Mouse (Mus musculus) forebrain, embryonic 12.5 days (tissue): ENCODE measurements around the gene Ccl3. TPM values are rescaled to one million over a fixed set of nuclear protein-coding genes. Genes with fewer than 3 reads are reported as not detected.

Experiments used
- ATAC-seq: fragments of 200-750 bp; cut with Nextera tagmentation; 2 replicates; pipeline ENCODE4 v1.8.0; 2017; ENCODE audit warnings: moderate TSS enrichment; ENCODE audit not compliant: low FRiP score
- H3K27ac ChIP-seq: fragments of 300-500 bp; sonication (generic); 2 replicates; pipeline ENCODE4 v1.5.1; 2016; ENCODE audit warnings: mild to moderate bottlenecking
- H3K27me3 ChIP-seq: fragments of 300-500 bp; sonication (generic); 2 replicates; pipeline ENCODE4 v1.6.1; 2016; ENCODE audit warnings: mild to moderate bottlenecking
- H3K36me3 ChIP-seq: fragments of 300-500 bp; sonication (generic); replicated peaks from 2 replicates; pipeline ENCODE4 v1.6.1; 2016; ENCODE audit warnings: mild to moderate bottlenecking
- H3K4me1 ChIP-seq: fragments of 300-500 bp; sonication (generic); 2 replicates; pipeline ENCODE4 v1.6.1; 2016
- H3K4me2 ChIP-seq: fragments of 300-500 bp; sonication (generic); 2 replicates; pipeline ENCODE4 v1.6.1; 2016; ENCODE audit warnings: mild to moderate bottlenecking, moderate library complexity
- H3K4me3 ChIP-seq: fragments of 300-500 bp; sonication (generic); replicated peaks from 2 replicates; pipeline ENCODE4 v1.5.1; 2016; ENCODE audit warnings: mild to moderate bottlenecking
- H3K9ac ChIP-seq: fragments of 300-500 bp; sonication (generic); 2 replicates; pipeline ENCODE4 v1.6.1; 2016; ENCODE audit warnings: mild to moderate bottlenecking
- H3K9me3 ChIP-seq: fragments of 300-500 bp; sonication (generic); 2 replicates; pipeline ENCODE4 v1.6.1; 2016
- WGBS: fragments of 180-500 bp; shearing (Covaris S2); methylation state at CpG from one replicate; pipeline ENCODE4 v1.1.7; 2016; 5-methylcytosine and 5-hydroxymethylcytosine counted together
- polyA plus RNA-seq: library from polyadenylated mRNA; unstranded; fragments of >200 nt; fragmentation: Nextera tagmentation; extraction: Ambion mirVana; gene quantifications from 2 replicates; pipeline ENCODE4 v1.2.1, GENCODE M21; 2016

Gene Ccl3
- polyA plus RNA-seq, 1 experiment from 2014 or later = 0.43 TPM

GRCm38 (mm10) chr11:83640141-83640540 is 9.0 kb downstream of the Ccl3 start:
- ATAC-seq = no peak
- H3K4me3 ChIP-seq = no peak overlapping the region
- H3K9ac ChIP-seq = no peak overlapping the region
- H3K9me3 ChIP-seq = no peaks in the 10 kb centered on the region
- WGBS = 89% methylated on average over 5 of the region's 5 CpGs
- no peaks in the 10 kb centered on the region for H3K27me3 ChIP-seq
- H3K27ac ChIP-seq = no peak overlapping the region
- no peaks in the 10 kb centered on the region for H3K36me3 ChIP-seq
- H3K4me2 ChIP-seq = no peak overlapping the region
- no peaks in the 10 kb centered on the region for H3K4me1 ChIP-seq

DNA sequence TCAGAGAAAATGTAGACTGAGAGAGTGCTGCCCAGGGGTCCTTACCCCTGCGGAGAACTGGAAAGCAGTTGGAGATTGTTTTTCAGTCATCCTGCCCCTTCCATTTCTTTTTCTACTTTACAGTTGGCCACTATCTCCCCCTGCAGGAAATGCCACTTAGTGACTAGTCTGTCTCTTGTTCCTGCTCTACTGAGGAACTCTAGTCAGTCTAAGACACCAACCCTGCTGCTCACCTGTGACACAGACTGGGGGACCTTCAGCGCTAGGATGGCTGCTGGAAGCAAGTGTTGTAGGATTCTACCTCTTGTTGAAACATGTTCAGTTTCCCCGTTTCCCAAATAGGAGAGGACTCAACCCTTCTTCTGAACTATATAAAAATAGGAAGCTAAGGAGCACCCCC is 9.6 kb downstream of the Ccl3 start:
- no peaks in the 10 kb centered on the region for H3K9me3 ChIP-seq
- 65% methylated on average over 3 of the region's 3 CpGs for WGBS
- no peaks in the 10 kb centered on the region for H3K36me3 ChIP-seq

DNA sequence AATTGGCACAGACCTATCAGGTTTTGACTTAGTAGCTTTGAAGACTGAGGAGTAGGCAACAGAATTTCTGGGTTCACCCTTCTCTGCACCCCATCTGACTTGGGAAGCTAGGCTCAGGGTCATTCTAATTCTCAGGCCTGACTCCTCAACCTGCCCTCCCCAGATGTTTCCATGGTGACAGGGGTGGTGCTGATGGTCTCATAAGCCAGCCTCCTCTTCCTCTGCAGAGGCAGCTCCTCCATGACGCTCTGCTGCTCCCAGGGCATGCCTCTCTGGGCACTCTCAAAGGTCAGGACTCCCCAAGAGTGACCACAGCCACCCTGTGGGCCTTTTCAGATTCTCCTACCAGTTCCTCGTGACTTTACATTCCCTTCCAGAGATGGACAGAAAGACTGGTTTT is 10.2 kb downstream of the Ccl3 start:
- Histone ChIP-seq H3K4me2 (no peak overlapping the region), H3K9me3 (no peaks in the 10 kb centered on the region), H3K9ac (no peak overlapping the region), H3K4me1 (no peaks in the 10 kb centered on the region), H3K27ac (no peak overlapping the region), H3K27me3 (no peaks in the 10 kb centered on the region), H3K4me3 (no peak overlapping the region), H3K36me3 (no peaks in the 10 kb centered on the region)
- no peak for ATAC-seq
- 56% methylated on average over 2 of the region's 2 CpGs for WGBS

More for the DNA sequence above, 9.6 kb downstream of the Ccl3 start:
- H3K9ac ChIP-seq = no peak overlapping the region
- H3K4me2 ChIP-seq = no peak overlapping the region
- ATAC-seq = no peak
- H3K4me3 ChIP-seq = no peak overlapping the region
- no peaks in the 10 kb centered on the region for H3K4me1 ChIP-seq
- H3K27ac ChIP-seq = no peak overlapping the region
- H3K27me3 ChIP-seq = no peaks in the 10 kb centered on the region

GRCm38 (mm10) chr11:83636742-83637235 is 12.4 kb downstream of the Ccl3 start:
- H3K9me3 ChIP-seq = no peaks in the 10 kb centered on the region
- H3K4me2 ChIP-seq = no peak overlapping the region
- no peaks in the 10 kb centered on the region for H3K4me1 ChIP-seq
- H3K27me3 ChIP-seq = no peaks in the 10 kb centered on the region
- no peak overlapping the region for H3K4me3 ChIP-seq
- H3K36me3 ChIP-seq = no peaks in the 10 kb centered on the region
- no peak overlapping the region for H3K9ac ChIP-seq
- WGBS = 78% methylated on average over 1 of the region's 1 CpGs
- no peak for ATAC-seq
- no peak overlapping the region for H3K27ac ChIP-seq

DNA sequence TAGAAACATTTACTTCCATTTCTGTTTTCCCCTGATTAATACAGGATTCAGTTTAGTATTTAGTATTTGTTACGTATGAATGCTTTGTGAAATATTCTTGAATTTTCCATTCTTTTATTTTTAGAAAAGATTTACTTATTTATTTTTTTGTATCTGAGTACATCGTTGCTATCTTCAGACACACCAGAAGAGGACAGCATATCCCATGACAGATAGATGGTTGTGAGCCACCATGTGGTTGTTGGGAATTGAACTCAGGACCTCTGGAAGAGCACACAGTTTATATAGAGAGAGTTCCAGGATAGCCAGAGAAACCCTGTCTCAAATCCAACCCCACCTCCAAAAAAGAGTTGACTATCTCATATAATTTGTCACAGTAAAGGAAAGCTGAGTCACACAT is 14.3 kb downstream of the Ccl3 start:
- Histone ChIP-seq H3K27ac (no peak overlapping the region), H3K27me3 (no peaks in the 10 kb centered on the region), H3K4me1 (no peaks in the 10 kb centered on the region), H3K4me3 (no peak overlapping the region), H3K36me3 (no peaks in the 10 kb centered on the region), H3K9ac (no peak overlapping the region), H3K4me2 (no peak overlapping the region), H3K9me3 (no peaks in the 10 kb centered on the region)
- no peak for ATAC-seq
- 89% methylated on average over 2 of the region's 2 CpGs for WGBS

DNA sequence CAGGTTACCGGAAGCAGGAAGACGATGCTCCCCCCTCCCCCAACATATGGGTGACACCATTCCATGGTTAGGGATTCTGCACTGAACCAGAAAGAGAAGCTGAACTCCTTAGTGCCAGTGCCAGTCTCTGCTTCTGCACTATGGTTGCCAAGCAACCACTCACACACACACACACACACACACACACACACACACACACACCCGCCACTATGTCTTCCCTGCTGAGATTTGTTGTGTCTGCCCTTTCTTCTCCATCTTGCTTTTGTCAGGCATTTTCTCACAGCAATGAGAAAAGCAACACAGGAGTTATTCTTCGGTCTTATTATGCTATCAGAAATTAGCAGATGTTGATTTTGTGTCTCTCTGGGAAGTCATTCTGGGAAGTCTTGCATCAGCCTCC is 14.7 kb downstream of the Ccl3 start:
- Histone ChIP-seq H3K36me3 (no peaks in the 10 kb centered on the region), H3K9ac (no peak overlapping the region), H3K9me3 (no peaks in the 10 kb centered on the region), H3K4me2 (no peak overlapping the region), H3K27me3 (no peaks in the 10 kb centered on the region), H3K4me3 (no peak overlapping the region), H3K4me1 (no peaks in the 10 kb centered on the region), H3K27ac (no peak overlapping the region)
- ATAC-seq = no peak
- WGBS = 46% methylated on average over 4 of the region's 4 CpGs

DNA sequence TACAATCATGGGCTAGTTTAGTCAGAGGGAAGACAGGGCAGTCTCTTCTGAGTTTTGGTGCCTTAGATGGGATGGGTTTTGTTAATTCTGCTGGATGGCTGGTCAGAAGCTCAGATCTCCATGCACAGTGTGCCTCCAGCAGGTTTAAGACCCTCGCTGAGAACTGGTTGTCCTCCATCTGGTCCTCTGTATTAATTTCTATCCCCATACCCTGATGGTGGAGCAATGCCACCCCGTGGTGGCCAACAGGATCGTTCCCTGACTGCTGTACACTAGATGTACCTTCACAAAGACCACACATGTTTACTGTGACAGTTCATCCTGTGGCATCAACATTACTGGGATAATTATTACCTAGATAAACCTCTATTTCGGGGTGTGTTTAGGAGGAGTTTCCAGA is 16.4 kb downstream of the Ccl3 start:
- H3K4me2 ChIP-seq = no peak overlapping the region
- no peak overlapping the region for H3K9ac ChIP-seq
- H3K4me1 ChIP-seq = no peaks in the 10 kb centered on the region
- no peak overlapping the region for H3K4me3 ChIP-seq
- H3K36me3 ChIP-seq = no peaks in the 10 kb centered on the region
- no peak for ATAC-seq
- 69% methylated on average over 4 of the region's 4 CpGs for WGBS
- no peaks in the 10 kb centered on the region for H3K9me3 ChIP-seq
- no peaks in the 10 kb centered on the region for H3K27me3 ChIP-seq
- H3K27ac ChIP-seq = no peak overlapping the region

DNA sequence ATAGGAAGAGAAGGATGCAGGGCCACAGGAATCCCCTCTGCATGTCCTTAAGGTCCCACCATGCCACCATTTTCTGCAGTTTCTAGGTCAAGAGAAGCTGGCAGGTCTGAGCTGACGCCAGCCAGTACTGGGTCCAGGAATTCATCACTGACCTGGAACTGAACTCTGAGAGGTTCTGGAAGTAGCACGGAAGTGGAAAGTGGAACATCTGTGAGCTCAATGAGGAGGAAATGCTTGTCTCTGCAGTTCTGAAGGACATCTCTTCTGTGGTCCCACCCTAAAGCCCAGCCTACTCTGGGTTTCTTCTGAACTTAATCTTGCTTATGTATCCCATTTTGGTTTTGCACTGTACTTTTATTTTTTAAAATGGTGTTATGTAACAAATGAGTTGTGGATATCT is 18.1 kb downstream of the Ccl3 start:
- H3K9me3 ChIP-seq = no peaks in the 10 kb centered on the region
- ATAC-seq = no peak
- no peaks in the 10 kb centered on the region for H3K27me3 ChIP-seq
- H3K27ac ChIP-seq = no peak overlapping the region
- 93% methylated on average over 2 of the region's 2 CpGs for WGBS
- no peaks in the 10 kb centered on the region for H3K4me1 ChIP-seq
- H3K36me3 ChIP-seq = no peaks in the 10 kb centered on the region
- H3K4me2 ChIP-seq = no peak overlapping the region
- H3K9ac ChIP-seq = no peak overlapping the region
- H3K4me3 ChIP-seq = no peak overlapping the region

GRCm38 (mm10) chr11:83630630-83631029 is 18.5 kb downstream of the Ccl3 start:
- Histone ChIP-seq H3K4me1 (no peaks in the 10 kb centered on the region), H3K4me2 (no peak overlapping the region), H3K27ac (no peak overlapping the region), H3K27me3 (no peaks in the 10 kb centered on the region), H3K9me3 (no peaks in the 10 kb centered on the region), H3K9ac (no peak overlapping the region), H3K4me3 (no peak overlapping the region), H3K36me3 (no peaks in the 10 kb centered on the region)
- 81% methylated on average over 1 of the region's 1 CpGs for whole genome bisulfite sequencing
- no peak for ATAC-seq

- Histone ChIP-seq H3K4me3 (no peak overlapping the region), H3K27ac (no peak overlapping the region), H3K9ac (no peak overlapping the region), H3K36me3 (no peaks in the 10 kb centered on the region), H3K4me2 (no peak overlapping the region), H3K9me3 (no peaks in the 10 kb centered on the region), H3K27me3 (no peaks in the 10 kb centered on the region), H3K4me1 (no peaks in the 10 kb centered on the region)
- 90% methylated on average over 9 of the region's 9 CpGs for WGBS
- no peak for ATAC-seq
These were observed 20.3 kb downstream of the Ccl3 start for GRCm38 (mm10) chr11:83628808-83629207.

GRCm38 (mm10) chr11:83623586-83623985 is 25.6 kb downstream of the Ccl3 start:
- Histone ChIP-seq H3K9me3 (no peaks in the 10 kb centered on the region), H3K4me3 (no peak overlapping the region)

DNA sequence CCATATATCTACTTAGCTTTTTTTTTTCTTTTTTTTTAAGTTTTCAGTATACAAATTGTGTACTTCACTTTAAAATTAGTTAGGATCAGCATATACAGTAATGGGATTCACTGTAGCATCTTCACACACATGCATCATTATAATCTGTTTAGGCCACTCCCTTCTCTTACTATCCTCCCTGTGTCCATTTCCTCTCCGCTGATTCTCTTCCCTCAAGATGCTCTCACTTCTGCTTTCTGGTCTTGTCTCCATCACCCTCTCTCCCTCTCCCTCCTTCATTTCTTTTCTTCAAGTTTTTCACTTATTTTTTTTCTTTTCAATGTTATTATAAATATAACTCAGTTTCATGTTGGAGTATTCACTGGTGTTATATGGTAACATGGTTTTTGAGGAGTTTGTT is 30.1 kb downstream of the Ccl3 start:
- WGBS = 93% methylated on average over 1 of the region's 1 CpGs
- no peak for ATAC-seq
- H3K4me3 ChIP-seq = no peak overlapping the region

More at GRCm38 (mm10) chr11:83623586-83623985, 25.6 kb downstream of the Ccl3 start:
- no peaks in the 10 kb centered on the region for H3K4me1 ChIP-seq
- H3K9ac ChIP-seq = no peak overlapping the region
- no peak for ATAC-seq
- no peaks in the 10 kb centered on the region for H3K27me3 ChIP-seq
- H3K27ac ChIP-seq = no peak overlapping the region
- WGBS = 93% methylated on average over 3 of the region's 3 CpGs
- H3K4me2 ChIP-seq = no peak overlapping the region
- H3K36me3 ChIP-seq = no peaks in the 10 kb centered on the region

GRCm38 (mm10) chr11:83618238-83618637 is 30.9 kb downstream of the Ccl3 start:
- 59% methylated on average over 5 of the region's 5 CpGs for WGBS
- no peak overlapping the region for H3K4me3 ChIP-seq

More for the DNA sequence above, 30.1 kb downstream of the Ccl3 start:
- H3K4me2 ChIP-seq = no peak overlapping the region
- H3K36me3 ChIP-seq = no peaks in the 10 kb centered on the region
- no peaks in the 10 kb centered on the region for H3K27me3 ChIP-seq
- no peaks in the 10 kb centered on the region for H3K4me1 ChIP-seq
- H3K9ac ChIP-seq = no peak overlapping the region
- H3K9me3 ChIP-seq = no peaks in the 10 kb centered on the region
- H3K27ac ChIP-seq = no peak overlapping the region

More at GRCm38 (mm10) chr11:83618238-83618637, 30.9 kb downstream of the Ccl3 start:
- H3K9me3 ChIP-seq = no peaks in the 10 kb centered on the region
- ATAC-seq = no peak
- H3K27ac ChIP-seq = no peak overlapping the region
- no peaks in the 10 kb centered on the region for H3K36me3 ChIP-seq
- no peak overlapping the region for H3K4me2 ChIP-seq
- no peak overlapping the region for H3K9ac ChIP-seq
- no peaks in the 10 kb centered on the region for H3K4me1 ChIP-seq
- no peaks in the 10 kb centered on the region for H3K27me3 ChIP-seq
